Mouse (Mus musculus) spleen, embryonic (tissue): ENCODE measurements at regions not wholly inside any gene's neighbourhood (a gene's known extent, or its start where the extent isn't known, plus 50 kb on each side); places are given as distances from the start of the nearest gene placed in this dataset.
"Not testable (repeated sequence)": the region's sequence is repeated elsewhere in the genome, so short reads cannot be mapped to it uniquely, and the experiment has no call there.

Source experiments
- CTCF ChIA-PET: fragments of 350-600 bp; sonication (Branson Sonifier 250); formaldehyde crosslinking; loops from one replicate; lab custom pipeline; 2022; lab: Charles Lee

DNA sequence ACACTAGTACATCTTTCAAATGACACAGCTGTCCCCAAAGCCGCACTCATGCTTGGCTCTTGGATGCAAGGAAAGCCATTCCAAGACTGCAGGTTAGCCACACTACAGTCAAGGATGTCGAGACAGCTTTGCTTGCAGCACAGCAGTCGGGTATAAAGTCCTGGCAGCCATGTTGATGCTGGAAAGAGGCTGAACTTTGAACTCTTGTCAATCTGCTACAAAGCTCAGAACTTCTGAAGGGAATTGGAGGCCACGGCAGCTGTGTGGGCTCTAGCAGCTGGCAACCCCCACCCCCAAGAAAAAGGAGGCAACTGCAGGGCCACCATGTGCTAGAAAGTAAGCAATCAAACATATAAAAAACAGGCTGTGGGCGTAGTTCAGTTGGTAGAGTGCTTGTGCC lies 90.0 kb upstream of the Zcchc2 start:
- CTCF ChIA-PET, result no interaction called here

DNA sequence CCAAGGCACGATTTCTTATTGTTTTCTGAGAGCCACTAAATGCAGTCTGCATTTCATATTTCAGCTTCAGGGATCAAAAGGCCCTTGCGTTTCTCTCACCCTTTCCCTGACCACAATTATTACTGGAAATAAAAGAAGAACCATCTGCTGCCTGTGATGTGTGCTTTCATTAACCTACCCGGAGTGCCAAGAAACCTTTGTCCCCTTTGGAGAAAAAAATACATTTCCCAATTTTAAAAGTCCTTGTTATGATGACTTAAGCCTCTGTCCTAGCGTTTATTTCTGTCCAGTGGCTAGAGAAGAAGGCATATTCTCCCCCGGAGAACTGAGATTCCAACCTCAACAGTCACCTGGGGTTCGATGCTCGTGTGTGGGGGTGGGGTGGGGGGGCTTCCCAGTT lies 89.3 kb upstream of the Zcchc2 start:
- CTCF ChIA-PET, result no interaction called here

DNA sequence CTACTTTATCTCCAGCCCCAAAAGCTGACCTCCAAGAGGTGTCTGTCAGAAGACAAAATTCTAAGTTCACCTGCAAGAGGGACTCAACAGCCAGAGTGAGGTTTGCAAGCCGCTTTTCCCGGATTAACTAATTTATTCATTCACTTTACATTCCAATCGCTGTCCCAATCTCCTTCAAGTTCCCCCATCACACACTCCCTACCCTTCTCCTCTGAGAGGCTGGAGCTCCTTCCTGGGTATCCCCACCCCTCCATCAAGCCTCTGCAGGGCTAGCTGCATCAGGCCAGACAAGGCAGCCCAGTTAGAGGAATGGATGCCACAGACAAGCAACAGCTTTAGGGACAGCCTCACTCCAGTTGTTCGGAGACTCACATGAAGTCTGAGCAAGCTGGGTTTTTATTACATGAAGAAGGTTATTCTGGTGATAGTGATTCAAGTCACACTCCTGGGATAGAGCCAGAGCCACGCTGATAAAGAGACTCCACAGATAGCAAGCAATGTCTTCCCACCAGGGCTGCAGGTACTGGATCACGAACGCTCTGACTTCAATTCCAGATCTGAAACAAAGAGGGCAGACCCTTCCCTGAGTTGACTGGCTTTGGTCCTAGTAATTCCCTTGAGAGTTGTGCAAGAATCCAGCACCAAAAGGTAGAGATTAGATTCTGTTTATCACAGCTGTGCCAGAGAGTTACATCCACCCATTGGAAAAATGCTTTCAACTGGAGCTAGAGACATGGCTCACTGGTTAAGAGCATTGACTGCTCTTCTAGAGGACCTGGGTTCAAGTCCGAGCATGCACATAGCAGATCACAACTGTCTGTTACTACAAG lies 86.7 kb upstream of the Zcchc2 start:
- CTCF ChIA-PET, result no interaction called here

DNA sequence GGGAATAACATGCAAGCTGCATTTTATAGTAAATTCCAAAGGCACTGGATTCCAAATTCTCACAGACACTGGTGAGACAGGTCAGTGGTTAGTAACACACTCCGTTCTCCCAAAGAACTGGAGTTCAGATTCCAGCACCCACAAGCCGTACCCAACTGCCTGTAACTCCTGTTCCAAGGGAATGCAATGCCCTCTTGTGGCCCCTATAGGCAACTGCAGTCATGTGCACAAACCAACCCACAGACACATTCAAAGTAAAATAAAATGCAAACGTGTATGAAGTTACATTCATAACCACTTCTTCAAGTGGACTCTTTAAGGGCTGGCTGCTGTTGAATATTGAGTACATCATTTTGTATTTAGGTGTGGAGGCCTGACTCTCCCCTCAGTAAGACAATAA lies 85.5 kb upstream of the Zcchc2 start:
- CTCF ChIA-PET, result no interaction called here

DNA sequence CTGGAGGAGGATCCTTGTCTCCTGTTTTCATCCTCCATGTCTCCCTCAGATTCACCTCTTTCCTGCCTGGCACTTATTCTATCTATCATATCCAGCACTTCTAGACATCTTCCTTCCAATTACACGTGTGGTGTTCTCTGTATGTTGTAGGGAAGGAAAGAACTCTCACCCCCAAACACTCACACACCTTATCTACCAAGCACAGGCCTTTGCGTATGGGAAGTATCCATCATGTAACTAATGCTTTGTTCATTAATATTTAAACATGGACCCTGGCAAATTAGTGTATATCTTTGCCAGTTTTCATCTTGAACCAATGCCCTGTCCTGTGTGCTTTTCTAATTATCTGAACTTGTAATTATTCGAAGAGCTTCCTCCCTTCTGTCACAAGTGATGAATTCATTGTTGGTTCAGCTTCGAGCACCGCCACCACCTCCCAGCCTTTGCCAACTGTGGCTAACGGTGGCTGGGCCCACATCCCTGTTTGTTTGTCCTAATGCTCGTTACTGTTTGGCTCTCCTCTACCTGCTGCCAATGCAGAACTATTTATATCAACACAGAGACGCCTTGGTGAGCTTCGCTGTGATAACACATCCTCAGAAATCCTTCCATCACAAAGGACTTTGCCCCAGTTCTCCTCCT lies 84.3 kb upstream of the Zcchc2 start:
- CTCF ChIA-PET, result interaction anchor here (0.5 to 0.7 kb wide), 2 partner anchors 75 to 83 kb away, joined by 3 to 8 read pairs; no protein-coding TSS in a partner anchor

DNA sequence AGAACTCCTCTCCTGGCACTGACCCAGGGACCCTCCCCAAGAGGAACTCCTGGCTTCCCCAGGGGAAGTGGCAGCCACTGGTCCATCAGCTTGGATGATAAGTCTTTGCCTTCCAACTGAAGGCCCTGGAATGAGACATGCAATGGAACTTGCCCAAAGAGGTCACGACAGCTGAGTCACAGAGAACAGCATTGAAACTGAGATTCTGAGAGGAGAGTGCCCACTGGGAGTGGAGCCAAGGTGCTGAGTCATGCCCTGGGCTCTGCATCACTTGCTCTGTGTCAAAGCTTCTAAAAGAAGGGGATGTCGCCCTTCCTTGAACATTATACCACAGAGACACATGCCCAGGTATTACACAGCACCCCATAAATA lies 83.8 kb upstream of the Zcchc2 start:
- CTCF ChIA-PET, result interaction anchor here (0.7 kb wide), 1 partner anchor 83 kb away, joined by 8 read pairs; no protein-coding TSS in a partner anchor

DNA sequence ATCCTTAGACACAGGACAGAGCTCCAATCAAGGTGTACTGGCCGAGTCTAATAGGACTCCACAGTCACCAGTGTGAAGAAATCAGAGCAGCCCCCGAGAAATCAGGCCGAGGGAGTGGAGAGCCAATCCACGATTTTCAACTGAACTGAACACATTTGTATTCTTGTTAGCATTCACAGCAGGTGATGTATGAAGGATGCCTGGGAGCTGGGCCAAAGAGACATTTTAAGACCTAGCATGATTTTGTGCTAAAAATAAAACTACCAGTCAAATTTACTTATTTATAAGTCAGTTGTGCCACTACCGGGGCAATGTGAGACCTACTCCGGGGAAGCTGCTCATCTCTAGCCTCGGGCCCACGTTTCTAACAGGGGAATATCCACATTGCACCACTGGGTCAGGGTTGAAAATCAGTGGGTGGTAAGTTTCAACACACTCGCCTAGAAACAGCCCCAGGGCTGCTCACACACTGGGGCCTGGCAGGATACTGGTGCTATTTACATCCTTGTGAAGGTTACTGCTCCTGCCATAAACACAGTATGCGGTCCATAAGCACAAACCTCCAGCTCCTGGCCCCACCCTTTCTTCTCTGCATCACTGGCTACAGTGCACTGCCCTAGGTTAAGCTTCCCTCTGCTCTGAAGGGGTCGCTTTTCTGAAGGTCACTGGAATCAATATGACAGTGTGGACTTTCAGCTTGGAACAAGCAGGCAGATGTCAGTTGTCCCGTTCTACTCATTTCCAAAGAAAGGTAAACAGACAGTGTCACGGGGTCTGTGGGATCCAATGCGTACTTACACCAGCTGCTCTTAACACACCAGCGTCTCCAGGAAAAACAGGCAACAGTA lies 82.0 kb upstream of the Zcchc2 start:
- CTCF ChIA-PET, result no interaction called here

DNA sequence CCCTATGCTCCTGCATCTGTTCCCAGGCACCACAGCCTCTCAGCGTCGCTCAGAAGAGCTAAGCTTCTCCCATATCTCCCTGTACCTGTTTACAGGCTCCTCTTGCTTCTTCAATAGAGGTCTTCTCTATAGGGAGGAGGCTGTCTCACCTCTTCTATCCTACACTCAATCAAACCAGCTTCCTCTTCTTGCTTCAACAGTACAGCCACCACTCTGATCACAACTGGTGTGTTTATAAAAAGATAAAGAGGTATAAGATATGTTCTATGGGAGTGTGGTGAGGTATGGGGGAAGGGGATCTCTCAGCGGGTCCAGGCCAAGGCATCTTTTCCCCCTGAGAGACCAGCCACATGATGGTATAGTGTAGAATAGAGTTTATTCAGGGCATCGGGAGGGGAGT lies 81.1 kb upstream of the Zcchc2 start:
- CTCF ChIA-PET, result interaction anchor here (1.5 kb wide), 1 partner anchor 127 kb away, joined by 4 read pairs; no protein-coding TSS in a partner anchor

DNA sequence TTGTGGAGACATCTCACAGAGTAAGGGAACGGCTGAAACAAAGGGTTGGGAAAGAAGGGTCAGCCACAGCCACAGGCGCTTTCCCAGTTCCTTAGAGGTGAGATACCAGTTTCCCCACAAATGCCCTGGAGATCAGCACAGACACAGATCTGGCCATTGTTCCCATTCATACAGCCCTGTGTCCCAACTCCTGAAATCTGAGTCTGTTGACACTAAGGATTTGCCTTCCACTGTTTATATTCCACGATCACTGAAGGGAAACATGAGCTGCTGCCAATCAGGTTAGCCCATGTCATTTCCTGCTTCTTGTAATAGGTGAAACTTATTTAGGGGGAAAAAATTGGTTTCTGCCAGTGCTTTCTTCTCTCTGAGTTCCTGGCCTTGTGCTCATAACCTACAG lies 78.5 kb upstream of the Zcchc2 start:
- CTCF ChIA-PET, result no interaction called here

DNA sequence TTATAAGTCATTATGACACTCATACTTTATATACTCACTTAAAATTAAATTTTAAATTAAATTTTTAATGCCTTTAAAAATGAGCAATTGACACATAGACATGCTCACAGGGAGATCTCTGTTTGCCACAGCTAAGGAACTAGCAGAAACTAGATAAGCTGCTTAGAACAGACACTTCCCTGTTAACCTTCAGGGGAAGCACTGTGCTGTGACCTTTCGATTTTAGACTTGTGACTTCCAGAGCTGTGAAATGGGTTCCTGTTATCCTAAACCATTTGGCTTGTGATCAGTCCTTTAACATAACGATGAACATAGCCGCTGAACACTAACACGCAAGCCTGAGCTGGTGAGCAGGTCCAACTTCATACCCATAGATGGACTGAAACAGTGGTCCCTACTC lies 68.4 kb upstream of the Zcchc2 start:
- CTCF ChIA-PET, result no interaction called here

DNA sequence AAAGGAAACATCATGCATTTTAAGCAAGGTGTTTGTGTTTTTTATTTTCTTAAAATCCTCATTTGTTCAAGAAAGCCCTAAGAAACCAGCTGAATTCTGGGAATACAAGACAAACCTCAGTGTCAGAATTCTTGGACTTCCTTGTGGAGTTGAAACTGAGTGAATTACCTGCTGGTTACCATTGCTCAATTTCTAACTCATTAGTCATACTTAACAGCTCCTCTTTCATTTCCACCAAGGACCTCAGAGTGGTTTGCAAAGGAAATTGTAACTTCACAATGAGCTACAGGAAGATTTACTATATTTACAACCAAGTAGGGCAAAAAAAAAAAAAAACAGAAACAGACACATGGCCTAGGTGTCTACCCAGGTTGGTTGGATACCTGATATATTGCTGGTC lies 67.6 kb upstream of the Zcchc2 start:
- CTCF ChIA-PET, result interaction anchor here (0.6 to 0.7 kb wide), 2 partner anchors 39 to 895 kb away, joined by 7 to 9 read pairs; no protein-coding TSS in a partner anchor

DNA sequence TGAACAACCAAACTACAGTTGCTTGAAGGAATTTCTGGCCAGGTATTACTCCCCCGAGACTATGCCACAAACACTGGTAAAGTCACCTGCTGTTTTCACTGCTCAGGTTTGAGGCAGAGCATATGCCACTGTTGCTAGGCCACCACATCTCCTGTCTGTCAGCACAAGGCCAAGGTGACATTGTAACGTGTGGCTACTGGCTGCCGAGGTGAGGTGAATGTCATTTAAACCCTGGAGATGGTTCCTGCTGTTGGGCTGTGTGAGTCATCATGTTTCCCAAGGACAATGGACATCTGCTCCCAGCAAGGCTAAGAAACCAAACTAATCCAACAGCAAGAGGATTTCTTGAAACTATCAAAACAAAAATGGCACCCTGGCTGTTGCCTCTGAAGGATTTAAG lies 67.2 kb upstream of the Zcchc2 start:
- CTCF ChIA-PET, result no interaction called here

DNA sequence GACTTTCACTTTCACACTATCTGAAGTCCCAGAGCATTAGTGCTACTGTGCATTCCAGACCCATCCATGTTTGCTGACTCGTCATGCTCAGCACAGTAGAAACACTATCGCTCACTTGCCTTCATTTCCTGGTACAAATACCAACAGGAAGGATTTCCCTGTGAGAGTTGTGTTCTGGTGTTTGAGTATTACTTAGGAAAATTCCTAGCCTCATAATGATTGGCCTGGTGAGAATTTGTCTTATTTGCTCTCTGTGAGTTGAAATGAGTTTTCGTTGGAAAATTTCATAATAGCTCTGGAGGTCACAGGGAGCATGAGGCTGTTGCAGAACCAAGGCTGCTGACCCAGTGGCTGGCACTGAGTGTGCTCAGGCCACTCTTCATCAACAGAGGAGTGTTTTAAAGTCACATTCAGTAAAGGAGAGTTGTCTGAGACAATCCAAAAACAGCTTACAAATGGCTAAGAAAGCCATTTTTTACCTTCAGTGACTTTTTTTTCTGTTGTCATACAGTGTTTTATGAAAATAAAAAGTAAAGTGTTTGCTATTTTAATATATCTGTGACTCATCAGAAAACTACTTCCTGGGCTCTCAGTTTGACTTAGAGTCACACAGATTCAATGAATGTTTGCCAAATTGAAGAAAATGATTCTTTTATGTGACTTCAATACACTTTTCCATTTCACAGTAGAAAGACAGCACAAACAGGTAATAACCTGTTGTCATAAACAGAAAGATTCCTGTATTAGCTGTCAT lies 64.4 kb upstream of the Zcchc2 start:
- CTCF ChIA-PET, result no interaction called here

DNA sequence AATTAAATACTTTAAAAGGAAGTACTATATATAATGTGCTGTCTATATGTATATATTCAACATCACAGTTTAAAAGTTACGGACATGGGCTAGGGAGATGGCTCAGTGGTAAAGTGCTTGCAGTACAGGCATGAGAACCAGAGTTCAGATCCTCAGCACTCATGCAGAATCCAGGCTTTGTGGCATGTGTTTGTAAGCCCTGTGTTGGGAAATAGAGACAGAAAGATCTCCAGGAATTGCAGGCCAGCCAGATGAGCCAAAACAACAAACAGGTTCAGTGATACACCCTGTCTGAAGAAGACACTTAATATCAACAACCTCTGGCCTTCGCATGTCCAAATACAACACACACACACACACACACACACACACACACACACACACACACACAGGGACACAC lies 63.3 kb upstream of the Zcchc2 start:
- CTCF ChIA-PET, result no interaction called here

DNA sequence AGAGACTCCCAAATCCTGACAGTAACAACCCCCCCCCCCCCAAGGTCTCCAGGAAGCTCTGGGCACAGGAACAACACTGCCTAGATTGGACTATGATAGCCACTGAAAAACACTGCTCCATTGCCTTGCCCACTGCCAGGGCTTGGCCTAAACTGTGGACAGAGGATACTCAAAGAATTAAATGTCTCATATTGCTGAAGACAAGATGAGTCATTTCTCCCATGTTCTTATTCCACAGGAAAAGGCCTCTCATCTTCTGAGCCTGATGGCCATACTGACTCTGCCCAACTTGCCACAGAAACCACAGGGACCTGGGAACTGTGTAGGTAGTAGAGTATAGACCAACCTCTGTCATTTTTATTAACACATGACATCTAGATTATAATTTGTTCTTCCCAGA lies 59.4 kb upstream of the Zcchc2 start:
- CTCF ChIA-PET, result interaction anchor here (0.6 kb wide), 1 partner anchor 137 kb away, joined by 3 read pairs; no protein-coding TSS in a partner anchor

DNA sequence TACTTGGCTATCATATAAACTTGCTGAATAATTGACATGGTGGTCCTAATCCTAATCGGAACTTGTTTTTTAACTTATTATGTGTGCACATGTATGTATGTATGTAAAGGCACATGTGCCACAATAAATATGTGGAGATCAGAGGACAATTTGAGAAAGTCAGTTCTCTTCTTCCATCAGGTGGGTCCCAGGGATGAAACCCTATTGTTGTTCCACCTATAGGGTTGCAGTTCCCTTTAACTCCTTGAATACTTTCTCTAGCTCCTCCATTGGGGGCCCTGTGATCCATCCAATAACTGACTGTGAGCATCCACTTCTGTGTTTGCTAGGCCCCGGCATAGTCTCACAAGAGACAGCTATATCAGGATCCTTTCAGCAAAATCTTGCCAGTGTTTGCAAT lies 56.0 kb upstream of the Zcchc2 start:
- CTCF ChIA-PET, result not testable (repeated sequence)
